Mouse (Mus musculus) frontal cortex, adult 2 months (tissue): ENCODE measurements around the gene Chil5. TPM values are rescaled to one million over a fixed set of nuclear protein-coding genes. Genes with fewer than 3 reads are reported as not detected.
"Not testable (repeated sequence)": the region's sequence is repeated elsewhere in the genome, so short reads cannot be mapped to it uniquely, and the experiment has no call there.

Experiments used
- DNase-seq, 2 experiments: peaks; one replicate each; pipeline ENCODE4 v3.0.0; 2022; ENCODE audit warnings: low spot score in 1 of 2; ENCODE audit errors: extremely low spot score in 1 of 2
- polyA plus RNA-seq: library from polyadenylated mRNA; depleted of rRNA; stranded (reverse); fragments of >200 nt; gene quantifications from 2 replicates; pipeline ENCODE4 v1.2.3, GENCODE M21; 2012; rRNA removed

The Chil5 gene
- polyA plus RNA-seq = 0.12 and 0.53 TPM in 2 replicates

DNA sequence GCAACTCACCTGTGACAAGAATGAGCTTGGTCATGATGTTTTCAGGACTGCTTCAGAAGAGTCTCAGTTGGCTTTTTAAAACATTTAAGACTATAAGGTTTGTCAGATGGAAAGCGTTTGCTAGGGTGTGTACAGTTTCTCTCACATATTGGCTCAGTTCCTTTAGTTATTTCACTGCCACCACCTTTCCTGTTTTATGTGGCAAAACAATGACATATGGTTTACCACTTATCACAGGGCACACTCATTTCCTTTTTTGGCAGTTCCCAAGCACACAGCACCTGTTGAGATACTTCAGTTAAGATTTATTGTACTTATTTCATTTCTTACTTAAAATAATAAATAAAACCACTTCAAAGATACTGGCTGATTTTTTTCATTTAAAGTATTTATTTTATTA, at the start of gene Chil5:
Gene Chil5, minus strand, starts transcription at position 34 of the 400 bp plus-strand sequence.
- no peak for DNase-seq

DNA sequence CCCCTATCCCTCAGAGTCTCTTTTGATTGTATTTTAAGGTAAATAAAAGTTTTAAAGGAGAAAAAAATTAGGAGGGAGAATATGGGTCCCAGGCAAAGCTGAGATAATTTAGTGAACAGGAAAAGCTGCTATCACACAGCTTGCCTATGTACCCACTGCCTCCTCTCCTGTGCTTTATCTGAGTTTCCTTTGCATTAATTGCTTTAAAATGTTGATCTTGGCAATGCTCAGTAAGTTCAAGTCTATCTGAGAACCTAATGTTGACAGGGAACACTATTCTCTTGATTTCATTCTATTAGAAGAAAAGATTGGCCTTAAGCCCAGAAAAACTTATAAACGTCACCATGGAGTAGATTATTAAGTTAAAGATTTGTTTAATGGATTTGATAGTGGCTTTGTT, 42.2 kb upstream of the Chil5 start:
- DNase-seq = no peak

DNA sequence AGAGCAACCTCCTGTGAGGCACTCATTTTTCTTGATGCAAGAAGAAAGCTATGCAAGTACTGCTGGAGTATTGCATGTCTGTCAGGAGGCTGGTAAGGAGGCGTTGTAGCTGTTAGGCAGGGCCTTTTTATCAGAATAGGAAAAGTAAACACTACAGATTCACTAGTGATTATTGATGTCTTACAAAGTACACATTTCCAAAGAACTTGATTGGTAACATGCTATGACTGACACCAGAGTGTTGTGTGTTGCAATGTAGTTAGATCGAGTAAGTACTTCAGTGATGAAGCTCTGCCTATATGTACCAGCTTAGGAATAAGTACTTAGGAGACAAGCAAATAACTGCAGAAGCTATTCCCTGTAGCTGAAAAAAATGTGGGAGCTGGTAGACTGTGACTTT, 38.4 kb upstream of the Chil5 start:
- DNase-seq = no peak

DNA sequence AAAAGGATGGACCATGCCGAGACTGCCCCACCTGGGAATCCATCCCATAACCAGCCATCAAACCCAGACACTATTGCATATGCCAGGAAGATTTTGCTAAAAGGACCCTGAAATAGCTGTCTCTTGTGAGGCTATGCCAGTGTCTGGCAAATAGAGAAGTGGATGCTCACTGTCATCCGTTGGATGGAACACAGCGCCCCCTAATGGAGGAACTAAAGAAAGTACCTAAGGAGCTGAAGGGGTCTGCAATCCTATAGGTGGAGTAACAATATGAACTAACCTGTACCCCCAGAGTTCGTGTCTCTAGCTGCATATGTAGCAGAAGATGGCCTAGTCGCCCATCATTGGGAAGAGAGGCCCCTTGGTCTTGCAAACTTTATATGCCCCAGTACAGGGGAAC, 35.1 kb upstream of the Chil5 start:
- DNase-seq = not testable (repeated sequence)

DNA sequence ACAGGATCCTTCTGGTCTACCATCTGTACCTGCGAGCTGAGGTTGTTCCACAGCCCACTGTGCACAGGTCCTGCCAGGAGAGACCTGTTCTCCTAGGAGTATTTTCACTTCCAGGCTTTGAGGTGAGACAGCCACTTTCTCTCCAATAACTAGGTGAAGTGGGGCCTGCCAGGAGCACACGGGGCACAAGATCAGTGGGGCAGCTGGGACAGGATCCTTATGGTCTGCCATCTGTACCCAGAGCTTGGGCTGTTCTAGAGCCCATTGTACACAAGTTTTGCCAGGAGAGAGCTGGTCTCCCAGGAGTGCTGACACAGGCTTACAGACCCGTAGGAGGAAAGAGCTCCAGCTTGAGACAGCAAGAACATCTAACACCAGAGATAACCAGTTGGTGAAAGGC, 25.4 kb upstream of the Chil5 start:
- DNase-seq = no peak

DNA sequence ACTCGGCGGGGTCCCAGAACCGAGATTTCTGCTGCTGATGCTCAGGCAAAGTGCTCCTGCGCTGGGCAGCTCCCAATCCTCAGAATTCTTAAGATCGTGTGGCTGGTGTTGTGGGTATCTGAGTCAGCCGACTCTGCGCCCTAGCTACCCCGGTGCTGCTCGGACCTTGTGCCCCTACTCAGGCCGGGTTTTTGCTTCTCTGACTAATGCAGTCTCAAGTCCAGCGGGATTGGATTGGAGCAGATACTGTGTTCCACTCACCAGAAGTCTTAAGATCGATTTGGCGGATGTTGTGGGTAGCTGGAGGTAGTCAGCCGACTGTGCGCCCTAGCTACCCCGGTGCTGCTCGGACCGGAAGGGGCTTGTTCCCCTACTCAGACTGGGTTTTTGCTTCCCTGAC, 19.3 kb upstream of the Chil5 start:
- no peak for DNase-seq

DNA sequence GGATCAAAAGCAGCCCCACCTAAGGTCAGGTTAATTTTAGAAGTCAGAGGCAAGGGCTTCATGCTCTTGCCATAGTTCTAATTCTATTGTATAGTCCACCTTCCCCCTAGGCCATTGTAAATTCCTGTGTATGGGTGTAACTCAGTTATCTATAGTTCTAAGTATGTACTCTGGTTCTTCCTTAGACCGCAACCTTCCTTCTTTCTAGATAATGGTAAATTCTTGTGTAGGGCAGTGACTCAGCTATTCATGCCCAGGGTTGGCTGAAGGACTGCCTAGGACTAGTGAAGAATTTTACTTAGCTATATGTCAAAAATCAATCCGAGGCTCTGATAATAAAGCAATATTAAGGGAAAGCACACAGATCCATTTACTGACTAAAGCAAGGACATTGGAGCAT, 7.7 kb upstream of the Chil5 start:
- no peak for DNase-seq

DNA sequence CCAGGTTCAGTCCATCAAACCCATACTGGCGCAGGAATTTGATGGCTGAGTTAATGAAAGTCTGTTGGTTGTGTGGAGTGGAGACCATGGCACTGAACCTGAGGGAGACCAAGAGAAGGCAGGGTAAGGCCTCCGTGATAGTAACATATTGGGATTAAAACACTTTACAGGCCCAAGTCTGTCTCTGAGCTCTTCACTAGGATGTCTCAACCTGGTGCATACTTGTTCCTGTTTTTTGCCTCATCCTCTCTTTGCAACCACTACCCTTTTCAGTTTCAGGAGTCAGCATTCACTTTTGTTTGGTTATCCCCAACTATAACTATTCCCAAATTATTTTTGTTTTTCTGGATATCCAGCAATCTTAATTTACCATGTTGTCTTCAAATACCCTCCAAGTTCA, 8.5 kb downstream of the Chil5 start:
- DNase-seq = no peak

DNA sequence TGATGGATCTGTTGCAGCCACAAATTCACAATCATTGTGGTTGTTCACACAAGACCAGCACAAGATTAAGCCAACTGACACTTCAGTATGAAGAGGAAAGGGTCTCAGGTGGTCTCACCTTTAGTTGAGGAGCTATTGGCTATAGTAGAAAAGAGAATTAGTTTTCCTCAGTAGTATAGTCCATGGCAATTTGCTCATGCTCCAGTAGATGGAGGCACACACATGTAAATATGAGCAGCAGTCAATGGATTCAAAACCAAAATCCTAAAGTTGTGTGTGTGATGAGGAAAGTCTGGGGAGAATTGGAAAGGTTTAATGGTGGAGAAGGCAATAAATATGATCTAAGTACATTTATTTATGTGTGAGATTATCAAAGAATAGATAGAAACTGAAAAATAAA, 10.8 kb downstream of the Chil5 start:
- peak in 1 of 2 experiments; percentile 49 for DNase-seq

DNA sequence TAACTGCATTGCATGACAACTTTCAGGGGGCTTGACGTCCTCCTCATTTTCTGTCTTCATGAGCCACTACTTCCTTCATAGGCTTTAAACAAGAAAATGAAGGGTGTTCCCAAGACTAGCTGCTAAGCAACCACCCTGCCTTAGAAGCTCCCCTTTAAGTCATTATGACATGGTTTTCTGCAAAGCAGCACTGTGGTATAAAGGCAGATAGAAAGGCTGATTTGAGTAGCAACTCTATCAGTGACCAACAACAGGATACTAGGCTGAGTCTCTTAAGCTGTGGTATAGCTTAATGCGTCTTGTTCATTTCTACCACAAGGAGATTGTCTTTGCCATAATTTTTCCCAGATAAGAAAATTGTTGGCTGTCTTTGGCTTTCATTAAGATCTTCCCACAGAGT, 18.1 kb downstream of the Chil5 start, which contains the start of gene Pifo:
Gene Pifo, minus strand, starts transcription at position 101 of the 400 bp plus-strand sequence.
- DNase-seq = no peak

DNA sequence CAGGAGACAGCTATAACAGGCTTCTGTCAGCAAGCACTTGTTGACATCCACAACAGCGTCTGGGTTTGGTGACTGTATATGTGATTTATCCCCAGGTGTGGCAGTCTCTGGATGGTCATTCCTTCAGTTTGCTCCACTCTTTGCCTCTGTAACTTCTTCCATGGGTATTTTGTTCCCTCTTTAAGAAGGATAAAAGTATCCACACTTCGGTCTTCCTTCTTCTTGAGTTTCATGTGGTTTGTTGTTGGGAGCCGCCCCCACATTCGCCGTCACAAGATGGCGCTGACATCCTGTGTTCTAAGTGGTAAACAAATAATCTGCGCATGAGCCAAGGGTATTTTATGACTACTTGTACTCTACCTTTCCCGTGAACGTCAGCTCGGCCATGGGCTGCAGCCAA, 29.3 kb downstream of the Chil5 start:
- DNase-seq = not testable (repeated sequence)

DNA sequence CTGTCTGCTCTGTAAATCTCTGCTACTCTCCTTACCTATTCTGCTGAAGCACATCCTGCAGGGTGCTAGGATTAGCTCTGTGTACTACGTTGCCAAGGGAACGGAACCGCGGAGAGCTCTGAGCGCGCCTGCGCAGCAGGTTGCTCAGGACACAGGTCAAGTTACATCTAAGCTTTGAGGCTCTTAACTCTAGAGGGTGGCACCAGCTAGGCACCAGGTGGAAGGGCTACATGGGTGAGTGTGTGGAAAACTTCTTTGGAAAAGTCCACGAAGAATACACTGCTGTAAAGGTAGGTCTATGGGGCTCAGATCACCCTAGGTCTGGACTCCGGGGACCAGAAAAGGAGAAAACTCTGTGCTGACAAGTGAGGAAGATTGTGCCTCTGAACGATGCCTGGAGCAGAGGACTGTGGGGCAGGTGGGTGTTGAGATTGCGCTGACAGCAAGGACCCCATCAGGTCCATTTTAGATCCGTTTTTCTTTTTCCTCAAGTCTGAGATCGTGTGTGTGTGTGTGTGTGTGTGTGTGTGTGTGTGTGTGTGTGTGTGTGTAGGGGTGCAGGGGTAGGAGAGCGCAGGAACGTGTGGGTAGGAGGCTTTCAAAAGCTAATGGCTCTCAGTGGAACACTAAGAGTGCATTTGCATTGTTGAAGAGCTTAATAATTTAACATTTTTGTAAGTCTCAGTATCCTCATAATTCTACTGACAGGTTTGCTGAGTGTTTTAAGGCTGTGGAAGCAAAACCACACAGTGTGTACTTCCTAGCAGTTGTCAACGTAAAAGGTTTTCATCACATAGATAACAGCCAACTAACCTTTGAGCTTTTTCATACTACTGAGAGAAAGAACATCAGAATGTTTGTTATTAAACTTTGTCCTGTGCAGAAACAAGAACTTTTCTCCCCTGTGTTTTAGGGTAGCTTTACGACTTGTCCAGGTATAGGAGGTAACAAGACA, 30.9 kb downstream of the Chil5 start:
- peak in 1 of 2 experiments; percentile 53 for DNase-seq

DNA sequence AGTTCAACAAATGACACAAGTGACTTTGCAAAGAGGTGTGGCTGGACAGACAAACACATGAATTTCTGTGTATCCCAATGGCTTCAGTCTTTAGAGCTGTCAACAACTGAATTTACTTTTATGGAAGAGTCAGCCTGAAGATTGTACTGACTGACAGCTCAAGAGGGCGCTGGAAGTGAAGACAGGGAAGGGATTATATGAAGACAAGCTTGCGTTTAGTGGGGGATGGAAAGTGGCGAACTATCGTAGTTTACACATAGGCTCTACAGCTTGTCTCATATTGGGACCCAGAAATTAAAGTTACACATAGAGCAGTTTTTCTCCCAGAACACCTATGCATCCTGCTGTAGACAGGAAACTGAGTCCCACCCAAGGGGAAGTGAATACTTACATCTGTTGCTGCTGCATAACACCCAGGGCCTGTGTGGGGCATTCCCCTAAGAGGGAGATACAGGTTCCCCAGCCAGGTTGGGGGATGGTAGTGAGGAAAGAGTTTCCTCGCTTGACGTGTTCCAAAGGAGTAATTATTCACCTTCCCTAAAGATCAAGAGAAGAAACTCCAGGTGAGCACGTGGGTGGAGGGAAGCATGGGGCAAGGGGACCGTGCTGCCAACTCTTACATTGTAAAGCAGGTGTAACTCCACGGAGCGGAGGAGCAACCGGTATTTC, 31.8 kb downstream of the Chil5 start:
- DNase-seq = no peak

DNA sequence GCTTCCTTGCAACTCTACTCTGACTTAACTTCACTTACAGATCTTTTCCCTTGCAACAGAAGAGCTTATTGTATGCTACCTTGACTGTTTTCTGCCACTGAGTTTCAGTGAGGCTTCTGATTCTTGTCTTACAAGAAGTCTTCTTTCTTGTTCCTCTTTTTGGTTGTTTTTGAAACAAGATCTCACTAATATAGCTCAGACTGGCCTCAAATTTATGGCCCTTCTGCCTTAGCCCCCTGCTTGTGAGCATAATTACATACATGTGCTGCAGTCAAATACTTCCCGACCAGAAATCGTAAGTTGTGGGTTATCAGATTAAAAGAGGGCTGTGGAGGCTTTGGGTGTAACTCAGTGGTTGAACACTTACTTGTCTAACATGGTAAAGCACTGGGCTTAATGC, 37.9 kb downstream of the Chil5 start:
- DNase-seq = no peak

DNA sequence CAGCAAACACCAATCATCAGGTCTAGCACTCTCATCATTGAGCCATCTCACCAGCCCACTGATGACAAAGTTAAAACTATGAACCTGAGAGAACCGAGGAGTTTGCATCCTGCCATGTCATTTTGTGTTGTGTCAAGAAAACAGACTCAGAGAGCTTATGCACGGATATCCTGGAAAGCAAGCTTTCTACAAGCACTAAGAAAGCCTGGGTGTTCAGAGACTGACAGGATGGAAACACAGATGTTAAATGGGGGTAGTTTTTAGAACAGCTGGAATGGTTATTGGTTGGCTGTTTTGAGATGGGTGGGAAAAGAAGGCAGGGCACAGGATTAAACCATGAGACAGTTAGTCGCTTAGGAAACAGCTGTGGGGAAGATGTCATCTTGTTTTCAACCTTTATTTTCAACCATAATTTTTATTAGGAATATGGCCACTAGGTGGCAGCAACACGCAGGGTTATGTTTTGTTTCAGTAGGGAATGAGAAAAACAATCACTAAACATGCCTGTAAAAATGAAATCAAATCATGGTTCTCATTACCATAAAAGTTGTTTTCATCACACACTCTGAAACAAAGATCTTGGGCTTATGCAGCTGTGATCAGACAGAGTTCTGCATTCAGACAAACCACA, 40.8 kb downstream of the Chil5 start:
- DNase-seq = peak in 1 of 2 experiments; percentile 87

DNA sequence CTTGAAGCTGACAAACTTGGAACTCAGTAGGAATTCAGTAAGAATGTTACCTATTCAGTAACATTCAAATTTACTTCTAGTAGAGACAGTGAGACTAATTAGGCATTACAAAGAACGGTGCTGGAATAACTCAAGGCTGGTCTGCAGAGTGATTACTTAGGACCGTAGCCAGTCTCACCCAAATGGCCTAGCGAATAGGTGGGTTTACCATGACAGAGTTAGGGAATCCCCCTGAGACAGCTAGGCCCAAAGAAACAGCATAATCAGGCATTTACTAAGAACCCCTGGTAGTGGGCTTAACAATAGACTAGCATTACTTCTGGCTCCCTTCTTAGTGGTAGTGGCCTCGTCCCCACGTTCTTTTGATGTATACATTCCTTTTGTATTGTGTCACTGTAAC, 43.0 kb downstream of the Chil5 start:
- DNase-seq = not testable (repeated sequence)

DNA sequence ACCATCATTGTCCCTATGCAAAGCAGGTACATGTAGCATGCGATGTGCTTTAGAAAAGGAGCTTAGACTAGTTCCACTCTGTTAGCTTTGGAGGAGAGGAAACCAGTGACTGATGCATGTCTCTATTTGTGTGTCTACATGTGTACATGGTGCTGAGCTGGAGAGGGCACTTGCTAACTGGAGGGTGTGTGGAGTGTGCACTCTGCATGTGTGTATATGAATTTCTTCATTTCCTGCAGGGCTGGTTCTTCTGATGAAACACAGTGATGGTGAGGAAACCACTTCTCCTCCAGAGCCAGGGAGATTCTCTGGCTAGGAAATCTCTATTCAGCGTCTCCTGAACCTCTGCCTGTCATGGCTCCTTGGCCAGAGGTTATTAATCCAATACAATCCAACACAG, 58.4 kb downstream of the Chil5 start:
- no peak for DNase-seq

DNA sequence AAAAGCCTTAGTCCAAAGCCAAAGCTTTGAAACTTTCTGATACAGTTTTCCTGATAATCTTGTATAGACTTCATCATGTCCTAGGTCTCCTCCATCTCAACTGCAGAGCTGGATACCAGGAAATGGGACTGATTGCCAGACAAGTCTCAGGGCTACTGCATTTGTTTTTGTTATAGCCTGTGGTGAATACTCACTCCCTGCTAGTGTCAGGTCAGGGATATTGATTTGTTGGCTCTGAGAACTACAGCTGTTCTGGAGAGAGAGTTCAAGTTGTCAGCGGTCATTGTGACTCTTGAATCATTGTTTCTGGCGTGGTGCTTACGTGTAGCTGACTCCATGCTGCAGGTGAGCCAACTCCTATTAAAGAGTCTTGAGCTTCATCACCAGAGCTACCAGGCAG, 59.2 kb downstream of the Chil5 start, which contains the start of gene Ovgp1:
Gene Ovgp1, plus strand, starts transcription at position 301 of the 400 bp plus-strand sequence.
- no peak for DNase-seq

DNA sequence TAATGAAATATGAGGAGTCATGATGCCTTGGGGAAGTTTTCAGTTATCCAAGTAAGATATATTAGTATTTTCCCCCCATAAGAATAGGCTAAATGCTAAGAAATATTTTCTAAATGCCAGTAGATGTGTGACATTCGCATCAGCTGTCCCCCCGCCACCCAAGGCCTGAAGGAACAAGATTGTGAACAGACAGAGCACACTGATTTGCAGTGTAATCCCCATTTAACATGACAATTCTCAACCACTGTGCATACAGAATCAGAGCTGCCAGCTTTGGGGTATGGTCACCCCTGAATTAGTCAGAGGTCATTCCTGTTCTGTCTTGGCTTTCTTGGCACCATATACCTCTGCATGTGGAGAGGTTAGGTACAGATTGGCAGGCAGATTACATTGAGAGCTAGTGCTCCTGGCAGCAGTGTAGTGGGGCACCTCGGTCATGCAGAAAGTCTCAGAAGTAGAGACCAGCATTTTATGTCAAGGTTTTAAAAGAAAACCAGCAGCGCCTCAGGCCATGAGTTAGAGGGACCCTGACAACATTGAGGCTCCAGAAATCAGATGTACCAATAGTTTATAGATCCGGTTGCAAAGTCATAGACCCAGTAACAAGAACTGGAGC, 60.7 kb downstream of the Chil5 start:
- no peak for DNase-seq
